Mouse (Mus musculus) erythroid progenitor cell, adult 5-6 weeks (primary cell): ENCODE measurements around the gene Rb1. TPM values are rescaled to one million over a fixed set of nuclear protein-coding genes. Genes with fewer than 3 reads are reported as not detected.

Experiments used
- ATAC-seq: replicated peaks from 2 replicates; pipeline ENCODE4 v1.8.0; 2016; ENCODE audit warnings: moderate number of reproducible peaks, mild to moderate bottlenecking, moderate TSS enrichment, inconsistent platforms; ENCODE audit not compliant: poor library complexity, low FRiP score, severe bottlenecking
- total RNA-seq, 2 experiments: library from RNA; stranded (forward) in 1 of 2; stranded (reverse) in 1 of 2; fragments of 150-400 nt in 1 of 2; fragments of 186-747, 209-891 nt in 1 of 2; gene quantifications; 2 replicates each; pipeline versions ENCODE4 v1.2.3 to v1.2.4; 2015 to 2017; ENCODE audit warnings: low replicate concordance in 2 of 2

Gene Rb1
- total RNA-seq, 2 experiments from 2014 or later, result 345 to 515 TPM

DNA sequence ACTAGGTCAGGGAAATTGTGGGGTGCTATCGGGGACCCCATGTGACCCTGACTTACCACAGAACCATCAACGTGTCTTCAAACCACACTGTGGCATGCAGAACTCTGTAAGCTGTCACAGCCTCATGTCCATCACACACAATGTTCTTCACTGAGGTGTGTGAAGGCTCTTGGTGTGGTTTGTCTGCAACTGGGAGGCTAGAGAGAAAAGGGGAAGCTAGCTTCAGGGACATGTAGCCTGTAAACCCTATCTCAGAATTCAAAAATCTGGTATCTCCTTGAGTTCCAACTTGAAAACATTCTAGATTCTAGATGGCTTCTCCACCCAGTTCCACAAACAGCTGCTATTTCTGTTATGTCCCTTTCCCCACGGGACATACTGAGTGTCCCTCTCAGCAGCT lies 14.0 kb upstream of the Rb1 start:
- ATAC-seq, result no peak

DNA sequence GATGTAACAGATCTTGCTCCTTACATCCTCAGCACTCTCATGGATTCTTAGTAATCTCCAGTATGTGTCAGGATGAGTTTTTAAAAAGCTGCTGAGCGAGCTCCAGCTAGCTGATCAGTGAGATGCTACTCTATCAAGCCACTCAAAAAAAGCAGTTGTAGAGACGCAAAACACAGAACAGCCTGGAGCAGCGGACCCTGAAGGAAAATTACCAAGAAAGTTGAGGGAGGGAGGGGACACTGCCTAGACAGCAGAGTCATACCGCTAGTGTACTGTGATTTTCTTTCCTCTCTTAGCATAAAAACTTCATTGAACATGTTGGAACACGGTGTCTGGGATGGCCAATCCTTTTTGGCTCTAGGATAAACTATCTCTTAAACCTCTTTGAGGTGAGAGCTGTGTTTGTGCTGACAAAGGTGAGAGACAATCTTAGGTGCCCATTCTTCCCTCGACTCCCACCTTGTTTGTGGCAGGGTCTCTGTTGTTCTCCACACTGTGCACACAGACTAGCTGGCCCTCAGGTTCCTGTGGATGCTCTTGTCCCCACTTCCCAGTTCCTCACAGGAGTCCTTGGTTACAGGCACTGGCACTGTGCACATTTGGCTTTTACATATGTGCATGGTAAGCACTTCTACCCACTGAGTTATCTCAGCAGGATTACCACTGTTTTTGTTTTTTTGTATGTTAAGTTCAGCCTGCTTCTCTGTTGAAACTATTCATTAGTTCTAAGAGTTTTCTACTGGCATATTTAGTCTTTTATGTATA lies 10.9 kb upstream of the Rb1 start:
- no peak for ATAC-seq

DNA sequence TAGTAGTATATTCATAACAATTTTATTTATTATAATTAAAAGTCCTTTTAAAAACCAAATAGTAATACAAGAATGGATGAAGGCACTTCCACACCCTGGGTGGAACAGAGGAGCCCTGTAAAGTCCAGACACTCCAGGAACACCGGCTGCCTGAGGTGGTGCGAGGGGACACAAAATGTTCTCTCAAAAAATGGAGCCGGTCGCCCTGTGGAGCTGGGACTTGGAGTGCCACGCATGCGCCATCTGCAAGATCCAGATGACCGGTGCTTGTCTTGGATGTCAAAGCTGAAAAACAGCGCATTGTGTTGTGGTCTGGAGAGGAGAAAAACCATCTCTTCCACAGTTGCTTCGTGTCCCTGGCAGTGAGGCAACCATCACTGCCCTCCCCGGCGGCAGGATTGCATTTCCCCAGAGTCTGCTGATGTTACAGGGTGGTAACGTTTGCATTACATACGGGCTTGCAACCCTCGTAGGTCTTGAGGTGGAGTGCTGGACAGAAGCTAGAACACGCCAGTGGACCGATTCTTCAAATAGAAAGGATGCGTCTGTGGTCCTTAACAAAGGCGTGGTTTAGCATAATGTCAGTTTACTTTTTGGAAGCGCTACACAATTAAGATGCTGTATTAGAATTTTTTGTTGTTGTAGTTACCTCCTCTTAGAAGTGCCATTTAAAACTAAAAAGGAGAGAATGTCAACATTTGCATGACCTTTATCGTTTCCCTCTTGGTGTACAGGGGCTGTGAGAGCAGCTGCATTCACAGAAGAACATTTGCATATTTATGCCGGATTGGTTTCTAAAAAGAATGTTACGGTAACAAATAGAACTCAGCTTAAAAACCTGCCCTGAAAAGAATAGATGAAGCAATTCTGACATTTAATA lies 9.5 kb upstream of the Rb1 start:
- ATAC-seq, result no peak

DNA sequence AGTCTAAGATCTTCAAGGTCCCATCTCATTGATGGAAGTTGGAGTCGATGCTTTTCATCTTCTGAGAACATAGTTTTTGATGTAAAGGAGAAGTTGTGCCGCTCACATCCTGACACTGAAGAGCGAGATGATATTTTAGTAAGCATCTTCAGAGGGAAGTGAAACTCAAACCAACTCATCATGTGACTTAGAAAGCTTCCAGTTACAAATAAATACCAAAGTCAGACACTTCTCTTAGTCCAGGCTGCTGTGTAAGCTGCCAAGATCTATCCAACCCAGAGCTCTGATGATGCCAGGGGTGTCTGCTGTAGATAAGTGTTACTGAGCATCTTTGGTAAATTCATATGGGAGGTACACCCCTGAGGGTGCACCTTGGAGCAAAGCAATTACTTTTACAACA lies 8.3 kb upstream of the Rb1 start:
- peak; percentile 93 for ATAC-seq

DNA sequence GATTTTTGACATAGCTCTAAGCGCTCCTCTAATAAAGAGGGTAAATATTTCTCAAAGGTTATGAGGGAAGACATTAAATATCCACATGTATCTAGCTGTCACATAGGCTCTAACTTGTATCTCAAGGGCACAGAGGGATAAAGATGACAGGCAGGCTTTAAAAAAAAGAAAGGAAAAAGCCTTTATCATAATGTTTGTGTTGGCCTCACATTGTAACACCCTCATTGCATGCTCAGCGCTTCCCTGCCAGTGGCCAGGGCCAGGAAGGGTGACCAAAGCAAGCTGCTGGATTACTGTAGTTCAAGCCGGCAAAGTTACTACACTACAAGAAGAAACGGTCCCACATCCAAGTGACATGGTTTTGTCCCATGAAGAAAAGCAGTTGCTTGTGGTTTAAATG lies 5.8 kb upstream of the Rb1 start:
- ATAC-seq, result no peak

DNA sequence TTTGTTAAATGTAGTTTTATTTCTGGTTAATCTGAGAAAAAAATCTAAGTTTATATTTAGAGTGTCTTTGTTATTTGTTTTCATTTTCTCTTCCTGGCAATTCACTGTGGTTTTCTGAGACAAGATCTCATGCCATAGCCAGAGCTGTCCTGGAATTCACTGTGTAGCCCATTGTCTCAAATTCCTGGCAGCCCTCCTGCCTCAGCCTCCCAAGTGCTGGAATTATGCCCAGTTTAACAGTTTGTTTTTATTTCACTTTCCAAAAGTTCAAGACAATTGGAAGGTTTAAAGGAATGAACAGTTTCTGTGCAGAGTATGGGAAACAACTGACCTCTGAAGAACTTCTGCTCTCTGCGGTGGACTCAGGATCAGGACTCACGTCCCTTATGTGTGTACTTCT lies 4.2 kb upstream of the Rb1 start:
- ATAC-seq, result no peak

DNA sequence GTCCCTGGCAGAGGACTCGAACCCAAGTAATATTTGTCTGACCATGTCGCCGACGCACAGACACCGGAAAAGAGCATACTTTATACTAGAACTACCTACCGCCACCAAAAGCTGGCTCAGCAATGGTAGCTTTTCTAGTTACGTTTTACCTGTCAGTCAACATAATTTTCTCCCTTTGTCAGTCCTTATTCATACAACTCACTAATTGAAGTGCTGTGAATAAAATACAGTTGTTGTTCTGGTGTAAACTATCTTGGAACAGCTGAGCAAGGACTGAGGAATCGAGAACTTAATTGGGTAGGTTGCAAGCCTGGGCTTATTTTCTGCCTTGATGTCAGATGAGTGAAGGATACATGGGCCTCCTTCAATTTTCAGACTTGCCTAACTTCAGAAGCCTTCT lies 889 bp upstream of the Rb1 start:
- no peak for ATAC-seq

DNA sequence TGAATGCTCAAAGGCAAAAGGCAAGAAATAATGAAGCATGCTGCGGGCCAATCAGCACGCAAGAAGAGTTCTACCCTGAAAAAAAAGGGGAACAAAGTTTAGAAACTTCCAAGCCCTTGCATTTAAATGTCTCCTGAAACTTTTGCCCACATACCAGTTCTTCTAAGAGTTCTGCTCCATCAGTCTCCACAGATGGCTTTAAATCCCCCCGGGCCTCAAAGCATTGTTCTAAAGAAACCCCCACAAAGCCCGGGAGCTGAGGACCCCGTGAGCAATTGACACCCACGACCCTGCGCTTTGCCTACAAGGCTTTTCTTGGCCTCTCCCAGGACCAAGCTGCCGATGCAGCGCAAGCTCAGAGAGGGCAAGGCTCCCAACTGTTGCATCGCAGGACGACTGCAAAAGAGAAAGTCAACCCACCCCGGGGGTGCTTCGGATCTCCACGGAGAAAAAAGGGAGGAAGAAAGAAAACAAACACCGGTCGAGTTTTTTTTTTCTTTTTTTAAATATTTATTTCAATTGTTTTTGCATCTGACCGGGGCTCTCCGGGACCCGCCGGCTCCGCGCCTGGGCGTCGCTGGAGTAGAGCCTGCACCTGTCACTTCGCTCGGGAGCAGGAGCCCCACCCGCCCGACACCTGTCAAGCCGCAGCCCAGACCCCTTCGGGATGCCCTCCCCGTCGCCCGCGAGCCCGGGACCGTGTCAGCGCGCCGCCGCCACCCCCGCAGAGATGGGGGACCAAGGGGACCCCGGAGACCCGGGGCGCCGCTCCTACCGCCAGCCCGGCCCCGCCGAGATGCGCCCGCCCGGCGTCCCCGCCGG lies 777 bp downstream of the Rb1 start:
- 0 out of 2 replicates have a peak, but pooled peaks have one; percentile 30 for ATAC-seq

DNA sequence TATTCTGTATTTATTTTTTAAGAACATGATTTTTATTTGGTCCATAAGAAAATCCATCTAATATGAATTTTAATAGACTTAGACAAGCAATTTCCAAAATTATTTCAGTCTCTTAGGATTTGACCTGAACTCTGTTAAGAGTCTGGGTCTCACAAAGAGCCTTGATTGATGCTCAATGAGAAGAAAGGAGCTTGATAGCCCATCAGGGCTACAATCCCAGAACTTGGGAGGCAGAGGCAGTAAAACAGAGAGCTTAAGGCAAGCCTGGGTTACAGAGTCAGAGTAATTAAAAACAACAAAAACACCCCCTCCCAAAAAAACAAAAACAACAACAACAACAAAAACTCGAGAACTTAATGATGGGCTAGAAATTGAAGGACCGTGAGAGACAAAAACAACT lies 1.7 kb downstream of the Rb1 start:
- no peak for ATAC-seq

DNA sequence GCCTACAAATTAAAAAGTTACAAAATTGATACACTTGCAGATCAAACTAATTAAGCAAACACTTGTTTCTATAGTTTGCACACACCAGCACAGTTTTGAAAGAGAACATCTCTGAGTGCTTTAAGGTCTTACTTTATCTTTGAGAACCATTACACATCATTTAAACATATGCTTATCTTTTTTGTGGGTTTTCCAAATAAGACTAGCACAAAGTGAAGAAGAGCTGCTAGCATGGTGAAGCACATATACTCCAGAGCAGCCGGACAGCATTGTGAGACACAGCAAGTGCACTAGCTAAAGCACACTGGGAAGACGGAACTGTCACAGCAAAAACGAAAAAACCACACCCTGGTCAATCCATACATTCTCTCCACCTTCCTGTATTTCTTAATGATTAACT lies 3.5 kb downstream of the Rb1 start:
- peak; percentile 54 for ATAC-seq

DNA sequence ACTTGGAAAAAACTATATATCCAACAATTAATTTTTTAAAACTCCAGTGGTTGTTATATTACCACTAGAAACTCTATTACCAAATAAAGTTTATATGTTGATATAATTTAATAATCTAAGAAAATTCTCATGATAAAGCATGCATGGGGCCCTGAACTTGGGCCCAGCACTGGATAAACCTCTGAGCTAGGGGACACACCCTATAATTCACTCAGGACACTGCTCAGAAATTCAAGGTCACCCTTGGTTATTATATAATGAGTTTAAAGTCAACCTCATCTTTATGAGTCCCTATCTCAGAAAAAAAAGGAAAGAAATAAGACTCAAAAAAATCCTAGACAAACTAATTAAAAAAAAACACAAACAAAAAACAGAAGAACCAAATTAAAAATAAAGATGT lies 8.7 kb downstream of the Rb1 start:
- no peak for ATAC-seq

DNA sequence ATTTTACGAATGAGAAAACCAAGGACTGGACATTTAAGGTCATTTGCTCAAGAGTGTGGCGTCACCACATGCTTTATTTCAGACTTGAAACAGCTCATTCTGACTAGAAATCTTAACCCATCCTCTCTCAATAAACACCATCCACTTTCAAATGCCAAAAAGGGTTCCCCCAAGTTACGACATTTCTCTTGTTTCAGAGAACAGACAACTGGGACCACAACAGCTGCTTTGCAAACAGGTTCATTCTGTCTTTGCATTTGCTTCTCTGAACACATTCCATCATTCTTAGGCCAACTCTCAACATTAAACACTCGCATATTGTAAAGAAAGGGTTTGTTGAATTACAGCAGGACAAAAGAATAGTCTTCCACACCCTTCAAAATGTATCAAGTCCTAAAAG lies 11.8 kb downstream of the Rb1 start:
- no peak for ATAC-seq

DNA sequence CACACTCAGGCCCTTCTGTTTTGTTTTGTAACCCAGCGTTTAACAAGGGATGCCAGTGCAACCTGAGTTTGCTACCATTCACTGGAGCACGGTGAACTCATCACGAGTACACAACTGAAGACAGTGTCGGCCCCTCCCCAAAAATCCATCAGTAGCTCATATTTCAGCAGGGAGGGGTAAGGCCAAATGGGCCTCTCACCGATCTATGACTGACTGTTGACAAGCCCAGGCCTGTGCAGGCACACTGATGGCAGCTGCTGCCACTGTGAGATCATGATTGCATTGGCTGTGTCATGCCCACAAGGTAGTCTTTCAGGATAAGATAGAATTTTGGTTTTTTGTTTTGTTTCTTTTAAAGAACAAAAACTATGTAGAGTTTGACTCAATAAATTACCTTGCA lies 12.2 kb downstream of the Rb1 start:
- no peak for ATAC-seq

DNA sequence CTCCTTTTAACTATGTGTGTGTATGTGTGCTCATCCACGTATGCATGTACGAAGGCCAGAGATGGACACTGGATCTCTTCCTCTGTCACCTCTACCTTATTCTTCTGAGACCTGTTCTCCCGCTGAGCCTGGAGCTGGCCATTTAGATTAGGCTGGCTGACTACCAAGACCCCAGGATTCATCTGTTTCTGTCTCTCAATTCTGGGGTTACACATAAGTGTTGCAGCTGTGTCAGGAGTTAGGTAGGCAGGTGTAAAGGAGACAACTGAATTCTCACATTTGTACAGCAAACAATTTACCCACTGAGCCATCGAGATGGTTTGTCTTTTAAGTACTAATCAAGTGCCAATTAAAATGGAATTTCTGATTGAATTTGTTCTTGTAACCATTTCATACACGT lies 12.7 kb downstream of the Rb1 start:
- no peak for ATAC-seq

DNA sequence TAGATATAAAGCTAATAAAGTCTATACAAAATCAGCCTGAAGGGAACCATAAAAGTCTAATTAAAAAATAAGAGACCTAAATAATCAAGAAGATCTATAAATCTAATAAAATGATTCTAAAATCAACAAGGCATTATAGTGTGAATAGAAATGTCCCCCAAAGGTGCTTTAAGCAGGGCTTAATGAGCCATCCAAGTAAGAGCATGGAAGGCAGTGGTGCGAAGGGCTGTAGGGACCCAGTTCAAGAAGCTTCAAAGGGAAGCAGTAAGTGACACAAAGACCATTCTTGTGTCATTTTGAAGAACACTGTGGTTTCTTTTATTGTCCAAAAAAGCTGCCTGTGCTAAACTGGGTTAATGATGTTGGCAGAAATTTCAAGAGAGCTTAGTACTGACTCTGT lies 18.1 kb downstream of the Rb1 start:
- no peak for ATAC-seq

DNA sequence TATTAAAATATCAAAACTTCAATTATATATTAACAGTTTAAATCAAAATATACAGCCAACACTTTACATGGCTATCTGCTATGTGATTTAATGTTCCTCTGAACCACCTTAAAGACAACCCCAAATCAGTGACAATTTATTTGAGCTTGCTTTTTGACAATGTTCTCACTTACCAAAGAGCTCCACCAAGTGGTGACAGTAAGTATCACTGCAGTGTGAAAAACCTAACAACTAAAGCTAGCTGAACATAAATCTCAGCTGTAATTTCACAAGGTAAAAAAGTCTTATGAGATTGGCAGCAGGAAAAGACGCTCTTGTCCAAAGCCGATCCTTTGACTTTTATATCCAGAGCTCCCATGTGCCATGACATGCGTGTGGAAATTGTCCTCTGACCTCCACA lies 22.4 kb downstream of the Rb1 start:
- no peak for ATAC-seq

DNA sequence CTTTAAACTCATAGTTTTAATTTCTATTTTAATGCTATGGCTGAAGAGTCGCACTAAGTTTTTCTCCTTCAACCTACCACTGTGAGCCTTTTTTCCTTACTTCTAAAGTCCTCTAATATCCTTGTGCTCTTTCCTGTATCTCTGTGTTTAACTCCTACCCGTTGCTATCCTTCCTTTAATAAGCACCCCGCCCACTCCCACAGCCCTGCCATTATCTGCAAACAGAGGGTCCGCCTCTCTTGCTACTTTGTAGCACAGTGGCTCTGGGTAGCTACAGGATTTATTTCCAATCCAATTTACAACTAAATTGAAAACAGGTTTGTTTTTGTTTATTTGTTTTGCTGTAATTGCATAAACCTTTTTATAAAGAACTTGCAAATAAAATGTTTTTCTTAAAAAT lies 23.8 kb downstream of the Rb1 start:
- no peak for ATAC-seq

DNA sequence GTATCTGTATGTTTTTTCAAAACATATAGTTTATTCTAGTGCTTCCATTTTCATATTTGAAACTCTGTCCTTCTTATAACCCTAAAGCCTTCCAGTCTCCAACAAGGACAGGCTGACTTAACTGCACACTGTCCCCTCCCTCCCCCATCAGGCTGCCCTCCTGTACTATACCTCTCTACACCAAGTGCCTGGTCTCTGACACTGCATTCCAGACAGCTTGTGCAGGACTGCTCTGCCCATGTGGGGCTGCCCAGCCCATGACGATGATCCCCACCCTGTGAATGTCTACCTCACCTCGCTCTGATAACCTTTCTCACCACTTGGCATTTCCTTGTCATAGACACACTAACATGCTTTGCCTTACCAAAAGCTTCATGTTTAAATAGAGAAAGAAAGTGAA lies 30.1 kb downstream of the Rb1 start:
- ATAC-seq, result no peak

DNA sequence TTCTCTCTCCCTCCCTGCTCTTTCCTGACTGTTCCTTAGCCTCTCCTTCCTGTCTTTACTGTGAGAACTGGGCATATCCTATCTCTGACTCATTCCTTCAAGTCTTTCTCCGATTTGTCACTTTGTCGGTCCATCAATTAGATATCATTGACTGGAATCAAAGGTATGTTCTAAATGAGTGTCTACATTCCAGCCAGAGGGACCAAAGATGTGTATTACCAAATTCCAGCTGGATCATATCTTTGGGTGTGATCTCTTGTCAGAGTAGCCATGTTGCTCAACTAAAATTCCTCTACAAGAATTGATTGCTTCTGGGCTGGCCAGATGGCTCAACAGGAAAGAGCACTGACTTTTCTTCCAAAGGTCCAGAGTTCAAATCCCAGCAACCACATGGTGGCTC lies 32.0 kb downstream of the Rb1 start:
- ATAC-seq, result no peak

DNA sequence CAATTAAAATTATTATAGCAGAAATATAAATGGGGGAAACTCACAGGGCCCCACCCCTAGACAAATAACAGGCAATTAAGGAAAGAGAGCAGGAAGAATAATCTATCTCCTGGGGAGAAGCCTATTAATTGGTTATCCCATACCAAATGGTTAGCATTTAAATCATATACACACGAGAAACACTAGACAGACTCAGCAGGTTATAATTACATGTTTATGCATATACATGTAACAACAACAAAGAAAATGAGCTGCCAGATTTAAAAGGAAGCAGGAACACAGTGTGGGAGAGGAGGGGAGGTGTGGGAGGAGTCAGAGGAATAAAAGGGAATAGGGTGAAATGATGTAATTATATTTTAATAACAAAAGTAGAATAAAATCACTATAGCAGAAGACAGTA lies 33.2 kb downstream of the Rb1 start:
- ATAC-seq, result no peak

DNA sequence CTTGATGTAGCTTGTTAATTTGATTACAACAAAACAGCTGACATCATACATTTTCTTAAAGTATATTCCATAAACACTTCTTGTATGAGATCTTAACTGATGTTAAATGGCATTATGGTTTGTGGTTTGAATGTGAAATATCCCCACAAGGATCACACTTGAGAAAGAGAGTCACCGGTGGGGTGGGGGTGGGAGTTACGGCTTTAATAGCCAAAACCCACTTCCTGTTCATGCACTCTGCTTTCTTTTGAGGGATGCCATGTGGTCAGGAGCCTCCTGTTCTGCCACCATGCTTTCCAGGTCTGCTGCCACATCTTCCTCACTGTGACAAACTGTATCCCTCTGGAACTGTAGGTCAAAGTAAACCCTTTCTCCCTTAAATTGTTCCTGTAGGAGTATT lies 35.7 kb downstream of the Rb1 start:
- ATAC-seq, result no peak
